Mouse (Mus musculus) yolk sac, embryonic 10.5 days (tissue): Measurements from ENCODE around the gene Gm5460.

ENCODE experiments used
- DNase-seq: peaks from one replicate; pipeline ENCODE4 v3.0.0-alpha.2; 2017; ENCODE audit warnings: low spot score

Gene Gm5460

DNA sequence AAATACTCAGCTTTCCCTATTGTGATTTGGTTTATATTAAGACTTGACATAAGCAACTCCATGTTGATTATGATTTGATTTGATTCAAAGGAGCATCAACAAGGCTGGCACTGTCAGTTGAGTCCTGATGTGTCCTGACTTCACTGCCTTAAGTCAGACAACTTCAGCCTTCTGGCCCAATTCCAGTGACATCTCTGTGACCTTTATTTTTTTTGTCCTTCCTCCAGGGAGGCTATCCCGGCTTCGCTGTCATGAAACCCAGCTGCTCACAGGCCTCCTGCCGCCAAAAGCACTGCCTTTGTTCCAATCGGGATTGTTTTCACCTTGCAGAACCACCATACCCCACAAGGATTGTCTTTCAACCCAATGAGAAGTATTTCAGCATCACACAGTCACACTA lies 58.8 kb downstream of the Gm5460 start:
- no peak for DNase-seq

DNA sequence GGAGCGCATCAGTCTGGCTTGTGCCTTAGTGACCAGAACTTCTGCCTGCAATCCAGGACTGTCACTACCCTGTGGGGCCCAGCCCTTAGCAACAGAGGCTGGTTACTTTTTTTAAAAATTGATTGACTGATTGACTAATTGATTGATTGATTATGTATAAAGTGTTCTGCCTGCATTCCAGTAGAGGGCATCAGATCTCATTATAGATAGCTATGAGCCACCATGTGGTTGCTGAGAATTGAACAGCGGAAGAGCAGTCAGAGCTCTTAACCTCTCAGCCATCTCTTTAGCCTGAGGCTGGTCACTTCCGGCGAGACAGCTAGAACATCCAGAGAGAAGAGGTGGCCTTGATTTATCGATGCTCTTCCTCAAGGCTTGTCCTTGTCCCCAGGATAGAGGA lies 60.7 kb downstream of the Gm5460 start:
- no peak for DNase-seq

DNA sequence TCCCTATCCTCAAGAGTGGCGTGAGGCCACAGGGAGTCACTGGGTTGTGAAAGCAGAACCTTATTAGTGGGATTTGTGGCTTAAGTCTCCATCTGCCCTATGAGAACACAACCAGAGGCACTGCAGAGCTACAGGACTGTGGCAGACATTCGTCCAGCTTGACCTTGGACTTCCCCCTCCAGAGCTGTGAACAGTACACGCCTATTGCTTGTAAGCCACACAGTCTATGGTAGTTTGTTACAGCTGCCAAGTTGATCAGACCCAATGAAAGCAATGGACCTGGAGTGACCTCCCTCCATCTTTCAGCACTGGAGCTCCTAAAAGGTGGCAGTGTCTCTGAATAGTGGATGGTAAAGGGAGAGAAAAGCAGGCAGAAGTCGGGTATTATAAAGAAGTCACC lies 61.7 kb downstream of the Gm5460 start:
- DNase-seq: no peak

DNA sequence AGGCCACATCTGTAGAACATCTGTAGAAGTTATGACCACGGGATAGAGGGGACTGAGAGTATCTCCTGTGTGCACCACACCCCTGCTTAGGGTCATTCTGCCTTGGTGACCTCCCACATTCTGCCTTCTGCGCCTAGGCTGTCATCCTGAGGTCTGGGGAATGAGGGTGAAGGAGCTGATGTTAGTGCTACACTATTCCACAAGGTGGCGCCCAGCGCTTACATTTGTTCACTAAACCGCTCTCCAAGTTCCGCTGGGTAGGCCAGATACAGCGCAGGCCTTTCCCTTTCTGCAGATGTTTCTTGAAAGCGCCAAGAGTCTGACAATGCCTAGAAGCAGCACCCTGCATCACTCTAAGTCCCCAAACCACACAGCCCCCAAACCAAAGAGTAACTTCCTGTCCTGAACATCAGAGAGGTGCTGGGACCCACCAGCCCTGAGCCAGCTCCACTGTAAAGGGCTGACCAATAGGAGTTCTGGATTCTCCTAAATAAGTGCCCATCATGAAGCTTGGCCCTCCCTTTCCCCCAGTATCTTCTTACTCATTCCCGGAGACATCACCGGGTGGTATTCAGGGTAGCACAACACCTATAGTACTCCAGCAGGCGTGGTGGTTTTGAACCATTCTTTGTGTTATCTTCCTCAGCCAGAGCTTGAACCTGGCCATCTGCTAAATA lies 63.9 kb downstream of the Gm5460 start:
- peak; percentile 53 for DNase-seq

DNA sequence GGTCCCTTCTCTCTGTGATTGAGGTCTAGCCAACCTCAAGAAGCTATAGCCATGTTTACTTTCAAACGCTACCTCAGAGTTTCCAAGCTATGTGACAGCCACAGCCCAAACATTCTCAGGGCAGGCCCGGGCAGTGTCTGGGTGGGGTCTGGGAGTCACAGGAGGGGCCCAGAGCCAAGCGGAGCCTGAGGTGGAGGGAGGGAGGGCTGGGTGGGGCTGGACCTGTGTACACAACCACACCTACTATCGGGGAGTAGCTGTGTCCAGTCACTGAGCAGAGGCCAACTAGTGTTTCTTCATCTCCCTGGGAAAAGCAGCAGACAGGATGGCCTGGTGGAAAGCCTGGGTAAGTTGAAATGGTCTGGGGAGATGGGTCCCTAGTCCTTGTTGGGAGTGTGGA lies 69.2 kb downstream of the Gm5460 start, which contains the start of gene Anxa8:
Anxa8 (plus strand) TSS at position 251 of the 400 bp plus-strand sequence.
- peak; percentile 6 for DNase-seq

DNA sequence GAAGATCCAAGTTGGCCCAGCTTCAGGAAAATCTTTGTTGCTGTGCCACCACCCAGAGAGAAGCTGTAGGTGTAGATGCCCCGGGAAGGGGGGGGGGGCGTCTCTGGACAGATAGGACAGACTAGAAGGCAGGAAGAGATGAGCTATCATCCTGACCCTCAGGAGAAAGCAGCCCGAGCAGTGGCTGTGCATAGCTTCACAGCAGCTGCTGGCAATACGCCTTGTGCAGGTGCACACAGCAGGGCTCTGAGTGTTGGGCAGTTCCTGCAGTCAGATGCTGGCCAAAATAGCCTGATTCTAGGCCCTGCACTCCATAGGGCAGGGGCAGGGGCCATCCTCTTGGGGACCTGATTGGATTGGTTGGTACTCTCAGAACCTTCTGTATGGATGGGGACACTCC lies 70.2 kb downstream of the Gm5460 start:
- no peak for DNase-seq

DNA sequence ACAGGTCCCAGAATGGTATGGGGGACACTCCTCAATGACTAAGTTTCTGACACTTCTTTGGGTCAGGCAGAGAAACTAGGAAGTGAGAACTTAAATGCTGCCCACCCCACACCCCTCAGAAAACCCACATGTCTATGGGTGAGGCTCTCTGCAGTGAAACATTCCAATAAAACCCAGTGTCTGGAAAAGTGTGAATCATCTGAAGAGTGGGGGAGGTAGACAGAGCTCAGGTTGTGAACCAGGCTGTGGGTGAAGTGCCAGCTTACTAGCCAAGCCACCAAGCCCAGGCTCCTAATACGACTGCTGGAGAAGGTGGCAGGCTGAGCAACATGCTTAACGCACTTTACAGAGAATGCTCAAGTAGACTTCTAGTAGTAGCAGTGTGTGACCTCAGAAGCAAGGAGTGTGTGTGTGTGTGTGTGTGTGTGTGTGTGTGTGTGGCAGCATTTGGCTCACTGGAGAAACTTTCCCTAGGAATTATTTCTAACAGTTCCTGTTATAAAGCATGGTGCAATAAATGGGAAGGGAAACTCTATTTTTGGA lies 71.4 kb downstream of the Gm5460 start:
- no peak for DNase-seq

DNA sequence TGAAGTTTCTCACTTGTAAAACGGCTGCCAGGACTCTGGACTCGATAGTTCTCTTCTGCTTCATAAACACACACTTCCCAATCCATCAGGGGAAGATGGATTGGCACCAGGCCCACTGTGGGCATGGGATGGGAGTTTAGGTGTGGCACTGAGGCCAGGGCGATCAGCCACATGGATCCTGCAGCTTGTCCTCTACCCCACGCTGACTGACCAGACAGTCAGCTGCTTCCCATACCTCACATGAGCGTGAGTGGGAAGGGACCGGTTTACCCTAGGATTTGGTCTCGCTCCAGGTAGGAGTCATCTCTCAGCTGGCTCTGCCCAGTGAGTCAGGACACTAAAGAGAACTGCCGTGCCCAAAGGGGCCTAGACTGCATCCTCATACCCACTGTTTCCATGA lies 73.2 kb downstream of the Gm5460 start:
- no peak for DNase-seq

DNA sequence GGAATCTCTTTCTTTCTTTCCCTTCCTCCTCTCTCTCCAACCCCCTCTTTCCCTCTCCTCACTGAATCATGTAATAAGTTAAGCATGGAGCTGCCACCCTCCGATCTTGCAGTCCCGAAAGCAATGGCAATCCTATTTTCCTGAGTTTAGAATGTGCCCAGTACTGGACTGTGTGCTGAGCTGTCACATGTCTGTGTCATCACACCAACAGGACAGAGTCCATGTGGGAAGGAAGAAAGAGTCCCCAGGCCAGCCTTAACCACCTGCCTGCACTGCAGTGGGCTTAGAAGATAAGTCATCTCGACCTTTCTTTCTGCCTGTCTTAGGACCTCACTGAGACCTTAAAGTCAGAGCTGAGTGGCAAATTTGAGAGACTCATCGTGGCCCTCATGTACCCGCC lies 74.9 kb downstream of the Gm5460 start:
- DNase-seq: peak; percentile 42

DNA sequence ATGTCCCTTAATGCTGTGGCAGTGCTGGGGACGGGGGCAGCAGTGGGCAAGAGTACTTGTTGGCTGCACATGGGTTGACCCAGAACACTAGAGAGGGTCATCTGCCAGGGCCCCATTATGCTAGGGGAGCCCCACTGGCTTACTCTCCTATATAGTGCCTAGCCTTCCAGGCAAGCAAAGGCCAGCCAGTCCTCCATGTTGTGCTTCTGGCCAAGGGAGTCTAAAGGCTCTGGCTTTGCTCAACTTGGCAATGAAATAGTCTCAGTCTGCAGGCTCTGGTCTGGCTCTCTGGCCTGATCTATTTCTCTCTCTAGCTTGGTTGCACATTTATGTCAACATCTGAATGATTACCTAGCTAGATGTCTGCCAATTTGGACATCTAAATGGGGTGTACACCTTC lies 76.3 kb downstream of the Gm5460 start:
- DNase-seq: no peak

DNA sequence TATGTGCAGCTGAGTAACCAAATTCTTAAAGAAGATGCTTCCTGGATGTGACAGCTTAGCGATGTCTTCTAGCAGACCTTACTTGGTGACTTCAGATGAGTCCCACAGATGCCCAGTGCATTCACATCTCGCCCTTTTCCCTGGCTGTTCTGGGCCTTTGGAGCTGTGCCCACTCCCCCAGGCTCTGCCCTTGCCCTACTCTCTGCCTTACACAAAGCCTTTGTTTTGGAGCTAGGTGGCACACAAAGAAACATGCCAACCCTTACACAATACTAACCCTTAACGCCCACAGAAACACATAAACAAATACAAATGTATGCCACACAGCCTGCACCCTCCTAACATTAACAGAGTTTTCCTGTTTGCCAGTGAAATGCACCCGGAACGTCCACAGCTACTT lies 79.6 kb downstream of the Gm5460 start:
- no peak for DNase-seq
